Mouse (Mus musculus): ENCODE measurements at regions not wholly inside any gene's neighbourhood (a gene's known extent, or its start where the extent isn't known, plus 50 kb on each side); places are given as distances from the start of the nearest gene placed in this dataset.

DNA sequence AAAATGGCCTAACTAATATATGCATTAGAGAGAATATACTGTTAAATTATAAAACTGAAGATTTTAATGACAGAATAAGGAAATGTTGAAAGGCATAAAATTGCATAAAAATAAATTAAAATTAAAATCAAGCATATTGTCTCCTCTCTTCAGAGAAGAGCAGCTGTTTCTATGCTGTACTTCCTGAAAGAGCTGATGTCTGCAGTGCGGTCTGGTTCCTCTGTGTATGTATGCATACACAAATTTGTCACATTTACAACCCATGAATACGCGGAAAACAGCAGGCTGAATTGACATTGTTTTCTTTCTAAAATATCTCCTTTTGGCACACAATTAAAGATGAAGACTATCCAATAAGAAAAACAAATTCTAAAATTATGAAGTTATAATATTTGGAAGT, 278.5 kb downstream of the Olfr1505 start:
- no peak for DNase-seq (ENCODE audit: low read depth, low spot score)

GRCm38 (mm10) chr19:14197864-14198263, 284.5 kb downstream of the Olfr1505 start:
- peak; percentile 71 for DNase-seq (ENCODE audit: low read depth, low spot score)

DNA sequence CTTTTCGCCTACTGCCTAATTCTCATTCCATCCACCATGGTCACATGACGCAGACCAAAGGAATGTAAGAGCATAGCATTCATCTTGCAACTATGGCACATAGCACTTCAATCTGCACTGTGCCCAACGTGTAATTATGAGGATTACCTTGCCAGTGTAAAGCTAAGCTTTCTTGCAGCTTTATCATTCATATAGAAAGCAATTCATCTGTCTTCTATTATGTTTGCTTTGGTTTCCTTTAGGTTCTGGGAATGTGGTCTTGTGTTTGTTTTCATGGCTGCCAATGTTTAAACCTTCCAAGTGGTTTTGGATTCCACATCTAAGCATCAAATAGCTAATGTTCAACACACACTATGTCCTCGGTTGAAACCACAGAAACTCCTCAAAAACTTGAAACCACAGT, 307.2 kb downstream of the Olfr1505 start:
- DNase-seq (ENCODE audit: low read depth, low spot score): no peak

GRCm38 (mm10) chr19:14225061-14225696, 311.8 kb downstream of the Olfr1505 start:
- no peak for DNase-seq (ENCODE audit: low read depth, low spot score)

GRCm38 (mm10) chr19:14225787-14226186, 312.5 kb downstream of the Olfr1505 start:
- DNase-seq (ENCODE audit: low read depth, low spot score): no peak

DNA sequence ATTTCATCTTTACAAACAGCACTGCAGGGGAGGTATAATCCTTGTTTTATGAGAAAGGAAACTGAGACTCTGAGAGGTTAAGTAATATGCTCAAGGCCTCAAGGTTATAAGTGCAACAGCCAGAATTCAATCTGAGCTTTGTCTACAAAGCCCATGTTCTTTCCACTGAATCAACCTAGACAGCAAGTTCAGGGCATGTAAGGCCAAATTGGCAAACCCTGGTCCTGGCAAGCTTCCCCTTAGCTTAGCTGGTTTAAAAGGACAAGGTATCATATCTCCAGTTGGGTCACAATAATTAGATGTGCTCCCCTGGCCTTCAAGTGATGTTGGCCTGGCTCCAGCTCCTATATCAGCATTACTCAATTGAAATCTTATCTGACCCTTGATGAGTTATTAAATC, 313.2 kb downstream of the Olfr1505 start:
- DNase-seq (ENCODE audit: low read depth, low spot score): no peak

- no peak for DNase-seq (ENCODE audit: low read depth, low spot score)
Measured at GRCm38 (mm10) chr19:14243565-14243964, 330.2 kb downstream of the Olfr1505 start.

- no peak for DNase-seq (ENCODE audit: low read depth, low spot score)
Measured at GRCm38 (mm10) chr19:14246973-14247614, 333.8 kb downstream of the Olfr1505 start.

DNA sequence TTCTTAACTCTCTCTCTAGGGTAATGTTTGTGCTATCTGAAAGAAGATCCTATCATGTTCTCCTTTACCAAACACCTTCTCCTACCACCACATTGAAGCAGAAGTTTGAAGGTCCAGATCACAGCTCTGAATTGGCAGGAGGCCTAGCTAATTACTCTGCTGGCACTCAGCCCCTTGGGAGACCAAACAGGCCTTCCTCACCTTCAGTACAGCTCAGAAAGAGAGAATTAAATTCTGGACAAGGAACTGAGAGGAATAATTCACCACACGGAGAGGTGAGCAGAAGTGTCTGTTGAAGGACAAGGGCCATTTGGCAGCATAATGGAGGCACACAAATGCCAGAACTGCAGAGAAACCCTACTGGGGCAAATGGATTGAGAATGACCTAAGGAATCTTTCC, 334.6 kb downstream of the Olfr1505 start:
- DNase-seq (ENCODE audit: low read depth, low spot score): no peak

- DNase-seq (ENCODE audit: low read depth, low spot score): no peak
Measured at GRCm38 (mm10) chr19:14258621-14259051, 339.2 kb downstream of the Tle4 start.

DNA sequence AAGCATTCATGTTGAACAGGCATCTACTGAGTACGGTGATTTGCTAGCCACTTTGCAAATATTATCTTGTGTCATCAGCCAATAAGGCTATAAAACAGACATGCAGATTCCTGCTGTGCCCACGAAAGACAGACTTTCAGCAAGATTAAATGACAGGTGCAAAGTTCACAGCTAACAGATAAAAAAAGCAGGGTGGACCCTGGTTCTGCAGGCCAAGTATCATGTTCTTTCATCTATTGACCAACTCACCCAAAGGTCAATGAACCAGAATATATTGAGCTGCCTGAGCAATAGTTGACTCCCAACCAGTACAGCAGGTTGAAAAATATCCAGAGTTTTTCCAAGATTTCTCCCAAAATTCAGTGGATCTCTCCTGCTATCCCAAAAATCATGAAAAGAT, 338.6 kb downstream of the Tle4 start:
- DNase-seq (ENCODE audit: low read depth, low spot score): no peak

DNA sequence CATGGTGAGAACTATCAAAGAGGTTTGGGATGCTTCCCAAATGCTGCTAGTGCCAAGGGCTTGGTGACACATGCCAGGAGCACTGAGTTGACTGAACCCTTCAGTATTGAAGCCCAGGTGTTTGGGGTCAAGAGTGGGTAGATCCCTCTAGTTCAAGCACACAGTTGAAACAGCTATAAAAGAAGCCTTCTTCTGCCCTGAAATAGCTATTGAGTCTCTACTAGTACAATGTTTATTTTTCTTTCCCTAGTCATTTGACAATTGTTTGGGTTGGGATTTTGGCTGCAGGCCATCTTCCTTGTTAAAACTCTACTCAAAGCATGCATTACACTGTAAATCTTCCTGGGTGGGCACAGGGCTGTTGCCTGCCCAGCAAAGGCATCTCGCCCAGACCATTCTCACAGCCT, 308.5 kb downstream of the Tle4 start:
- no peak for DNase-seq (ENCODE audit: low read depth, low spot score)

DNA sequence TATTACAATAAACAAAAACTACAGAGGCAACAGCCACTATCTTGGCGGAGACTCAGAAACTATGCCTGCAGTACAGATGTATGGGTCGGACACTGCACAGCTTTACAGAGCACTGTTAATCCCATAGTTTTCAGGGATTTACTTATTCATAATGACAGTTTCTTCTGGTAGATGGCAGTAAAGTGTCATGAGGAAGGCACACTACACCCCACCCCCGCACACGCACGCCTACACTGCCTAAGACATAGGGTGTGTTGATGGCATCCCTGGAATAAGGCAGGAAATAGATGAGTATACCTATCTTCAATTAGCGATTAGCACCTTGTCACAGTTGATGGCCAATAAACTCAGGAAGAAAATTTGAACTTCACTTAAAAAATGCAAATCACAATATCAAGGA, 306.9 kb downstream of the Tle4 start:
- no peak for DNase-seq (ENCODE audit: low read depth, low spot score)

- no peak for DNase-seq (ENCODE audit: low read depth, low spot score)
Measured at GRCm38 (mm10) chr19:14293172-14293571, 304.7 kb downstream of the Tle4 start.

GRCm38 (mm10) chr19:14301176-14301943, 296.5 kb downstream of the Tle4 start:
- no peak for DNase-seq (ENCODE audit: low read depth, low spot score)

DNA sequence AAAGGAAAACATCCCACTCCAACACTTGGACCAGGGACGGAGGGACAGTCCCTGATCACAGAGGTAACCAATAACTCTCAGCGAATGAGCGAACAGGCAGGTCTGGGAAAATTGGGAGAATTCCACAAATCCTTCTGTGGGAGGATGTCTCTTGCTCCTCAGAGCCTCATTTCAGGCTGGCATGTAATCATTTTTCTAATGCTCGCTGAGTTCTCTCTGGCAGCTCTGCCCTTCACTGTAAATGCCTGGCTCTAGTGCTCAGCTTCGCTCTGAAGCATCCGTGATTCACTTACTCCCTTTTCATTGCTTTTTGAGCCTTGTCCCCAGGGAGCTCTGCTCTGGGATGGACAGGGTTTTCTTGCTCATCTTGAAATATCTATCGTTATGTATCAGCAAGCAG, 283.6 kb downstream of the Tle4 start:
- no peak for DNase-seq (ENCODE audit: low read depth, low spot score)

GRCm38 (mm10) chr19:14319677-14320191, 278.1 kb downstream of the Tle4 start:
- DNase-seq (ENCODE audit: low read depth, low spot score): no peak

DNA sequence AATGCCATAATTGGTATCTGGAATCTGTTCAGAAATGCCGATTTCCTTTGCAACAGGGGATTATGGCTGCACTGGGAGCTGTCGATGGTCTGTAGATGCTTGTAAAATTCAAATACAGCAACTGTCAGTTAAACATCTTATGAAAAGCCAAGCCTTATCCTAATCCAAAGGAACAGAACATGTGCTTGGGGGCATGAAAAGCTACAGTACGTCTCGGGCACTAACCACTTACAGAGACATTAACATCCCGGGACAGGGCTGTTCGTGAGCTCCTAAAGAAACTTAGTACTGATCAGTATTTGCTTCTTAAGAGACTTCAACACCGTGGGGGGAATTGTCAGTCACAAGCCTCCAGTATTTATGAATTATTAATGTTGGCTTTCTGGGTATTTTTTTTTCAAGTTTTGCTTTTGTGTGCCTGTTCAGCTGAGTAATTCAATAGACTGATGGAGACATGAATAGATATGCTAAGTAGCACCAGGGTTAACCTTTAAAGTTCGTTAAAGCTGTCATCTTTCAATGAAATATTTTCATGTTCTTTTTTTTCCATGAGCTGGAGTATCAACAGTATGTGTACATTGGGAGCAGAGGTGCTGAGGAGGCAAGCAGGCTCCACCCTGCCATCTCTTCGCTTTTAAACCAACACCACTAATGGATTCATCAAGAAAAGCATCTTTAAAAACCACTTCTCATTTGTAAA, 272.3 kb downstream of the Tle4 start:
- DNase-seq (ENCODE audit: low read depth, low spot score): no peak

DNA sequence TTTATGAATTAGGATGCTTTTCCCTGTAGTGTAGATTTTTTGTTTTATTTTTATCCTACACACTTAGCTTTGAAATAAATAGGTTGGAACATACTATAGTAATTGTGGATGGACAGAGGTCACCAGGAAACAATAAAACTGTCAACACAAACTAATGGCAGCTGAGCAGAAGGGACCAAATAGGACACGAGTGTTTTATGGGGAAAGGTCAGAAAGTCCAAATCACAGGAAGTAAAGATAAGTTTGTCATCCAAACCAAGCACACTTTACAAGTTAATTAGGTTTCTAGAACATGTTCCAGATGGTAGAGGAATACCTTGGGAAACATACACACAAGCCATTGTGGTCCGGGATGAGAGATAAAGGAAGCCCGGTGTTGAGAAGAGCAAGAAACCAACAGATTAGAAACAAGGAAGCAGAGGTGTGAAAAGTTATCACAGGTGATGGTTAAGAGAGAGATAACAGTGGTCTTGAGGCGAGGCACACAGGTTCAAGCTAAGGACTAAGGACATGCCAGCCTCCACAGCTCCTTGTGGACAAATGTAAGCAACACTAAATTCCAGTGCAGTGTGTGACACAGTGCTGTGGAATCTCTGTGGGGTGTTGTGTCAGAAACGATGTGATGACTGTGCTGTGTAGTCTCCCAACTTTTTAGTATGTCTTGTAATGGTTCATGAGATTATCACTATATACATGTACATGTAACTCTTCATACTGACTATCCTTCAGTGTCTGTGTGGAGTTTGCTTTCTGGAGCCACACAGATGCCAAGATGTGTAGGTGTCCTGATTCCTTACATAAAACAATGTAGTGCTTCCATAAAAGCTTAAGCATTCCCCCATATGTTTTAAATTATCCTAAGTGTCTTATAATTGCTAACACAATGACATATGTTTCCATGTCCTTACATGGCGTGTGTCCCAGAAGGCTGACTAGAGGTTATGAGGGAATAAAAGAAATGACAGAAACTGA, 264.5 kb downstream of the Tle4 start:
- DNase-seq (ENCODE audit: low read depth, low spot score): peak; percentile 55

DNA sequence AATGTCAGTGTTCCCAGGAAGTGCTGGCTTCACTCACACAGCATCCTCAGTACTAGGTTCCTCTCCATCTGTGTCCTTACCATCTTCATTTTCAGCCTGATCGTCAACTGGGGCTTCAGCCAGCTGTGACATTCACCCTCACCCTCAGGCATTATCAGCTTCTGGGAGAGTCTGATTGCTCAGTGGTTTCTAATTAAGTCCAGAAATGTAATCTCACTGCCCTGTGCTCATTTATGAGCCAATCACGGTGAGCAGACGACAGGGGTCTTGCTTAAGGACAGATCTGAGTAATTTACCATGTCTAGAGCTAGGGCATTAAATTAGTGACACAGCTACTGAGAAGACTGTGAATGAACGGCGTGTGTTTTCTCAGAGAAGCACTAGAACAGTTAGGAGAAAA, 260.8 kb downstream of the Tle4 start:
- DNase-seq (ENCODE audit: low read depth, low spot score): no peak

- DNase-seq (ENCODE audit: low read depth, low spot score): no peak
Measured at GRCm38 (mm10) chr19:14340759-14341158, 257.1 kb downstream of the Tle4 start.

Measured in 3T3-L1 (cell line).